Mouse (Mus musculus) cerebellum, postnatal 4 days (tissue): ENCODE data around the gene C2cd4b.
A peak's percentile ranks its signal among the peaks of the same experiment; 100 is the strongest.

Experiments used
- DNase-seq, 2 experiments: peaks; one replicate each; pipeline ENCODE4 v3.0.0; 2022; ENCODE audit warnings: low spot score in 2 of 2, mixed read lengths in 1 of 2

Gene C2cd4b

DNA sequence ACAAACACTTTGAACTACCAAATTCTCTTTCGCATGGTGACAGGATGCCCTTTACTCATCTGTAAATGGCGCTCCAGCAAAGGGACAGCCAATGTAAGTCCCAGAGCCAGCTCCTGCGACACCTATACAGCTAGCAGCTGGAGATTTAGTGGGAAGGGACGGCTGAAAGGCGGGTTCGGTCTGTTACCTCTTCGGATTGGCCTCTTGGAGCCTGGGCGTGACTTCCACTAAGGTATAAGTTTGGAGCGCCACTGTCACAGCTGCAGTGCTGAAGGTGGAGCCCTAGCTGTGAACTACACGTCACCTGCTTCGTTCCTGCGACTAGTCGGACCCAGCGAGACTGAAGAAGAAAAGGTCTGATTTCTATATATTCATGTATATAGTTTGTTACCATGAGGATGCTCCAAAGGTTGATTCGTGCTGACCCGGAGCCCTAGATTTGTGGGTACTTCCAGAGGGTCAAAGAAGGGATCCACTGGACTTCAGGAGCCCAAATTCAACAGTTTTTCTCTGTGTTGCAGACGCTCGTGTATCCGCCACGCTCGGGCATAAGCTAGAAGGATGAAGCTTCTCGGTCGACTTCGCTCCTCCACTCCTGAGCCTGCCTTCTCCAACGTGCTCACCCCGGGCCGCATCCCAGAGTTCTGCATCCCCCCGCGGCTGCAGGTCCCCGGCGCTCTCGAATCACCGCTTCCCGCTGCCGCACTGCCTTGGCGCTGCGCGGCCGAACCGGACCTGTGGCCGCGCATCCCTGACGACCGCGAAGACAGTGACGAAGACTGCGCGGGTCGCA, at the start of gene C2cd4b:
C2cd4b (plus strand) TSS at position 275 of the 793 bp plus-strand sequence.
- peak in 1 of 2 experiments; percentile 8 for DNase-seq

GRCm38 (mm10) chr9:67711051-67711877, 48.0 kb upstream of the C2cd4b start:
- peak; percentile 43 to 64 for DNase-seq

DNA sequence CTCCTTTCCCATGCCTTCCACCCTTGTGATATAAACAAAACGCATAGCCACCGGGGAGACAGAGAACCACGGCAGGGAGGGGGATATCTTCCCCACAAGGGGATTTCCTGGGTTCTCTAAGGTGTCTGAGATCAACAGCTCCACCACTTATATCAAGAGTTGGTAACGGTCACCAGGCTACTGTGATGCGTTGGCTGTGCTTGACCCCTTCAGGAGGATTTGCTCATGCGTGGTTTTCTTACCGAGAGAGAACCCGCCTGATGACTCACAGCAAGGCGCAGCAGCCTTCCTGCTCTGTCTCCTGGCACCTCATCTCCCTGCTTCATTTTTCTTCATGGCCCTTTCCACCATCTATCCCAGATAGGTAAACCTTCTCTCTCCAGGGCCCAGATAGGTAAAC, 47.1 kb upstream of the C2cd4b start:
- no peak for DNase-seq

GRCm38 (mm10) chr9:67717081-67717480, 42.2 kb upstream of the C2cd4b start:
- no peak for DNase-seq

DNA sequence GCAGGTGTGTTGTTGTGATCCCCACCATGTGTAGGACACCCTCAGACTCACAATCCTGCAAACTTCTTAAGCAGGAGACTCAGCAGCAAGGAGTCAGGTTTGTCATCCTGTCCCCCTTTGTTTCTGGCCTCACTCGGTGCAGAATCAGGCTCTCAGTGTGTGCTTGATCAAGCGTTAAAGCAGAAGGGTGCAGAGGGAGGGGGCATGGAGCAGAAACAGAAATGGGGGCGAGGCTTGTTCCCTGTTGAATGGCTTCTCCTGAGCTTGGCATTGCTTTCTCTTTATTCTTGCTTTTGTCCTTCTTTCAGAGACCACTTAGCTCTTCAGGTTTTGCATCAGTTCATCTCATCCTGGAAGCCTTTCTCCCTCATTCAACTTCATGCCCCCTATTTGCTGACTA, 40.6 kb upstream of the C2cd4b start:
- no peak for DNase-seq

DNA sequence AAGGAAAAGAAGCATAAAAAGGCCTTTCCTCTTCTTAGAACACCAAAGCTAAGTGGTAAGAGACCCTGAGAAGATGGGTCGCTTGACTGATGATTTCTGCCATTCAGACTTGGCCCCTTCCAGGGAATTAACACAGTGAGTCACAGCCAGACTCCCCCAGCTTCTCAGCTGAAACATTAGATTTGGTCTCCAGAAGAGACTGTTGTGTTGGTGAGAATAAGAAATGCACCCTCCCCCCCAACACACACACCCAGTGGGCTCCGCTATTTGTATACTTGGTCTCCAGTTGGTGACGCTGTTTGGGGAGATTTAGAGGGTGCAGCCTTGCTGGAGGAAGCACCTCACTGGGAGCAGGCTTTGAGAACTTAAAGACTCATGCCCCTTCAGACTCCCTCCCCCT, 39.1 kb upstream of the C2cd4b start:
- DNase-seq, result no peak

GRCm38 (mm10) chr9:67722378-67722777, 36.9 kb upstream of the C2cd4b start:
- DNase-seq, result no peak

GRCm38 (mm10) chr9:67725196-67725595, 34.0 kb upstream of the C2cd4b start:
- no peak for DNase-seq

GRCm38 (mm10) chr9:67733716-67734115, 25.5 kb upstream of the C2cd4b start:
- no peak for DNase-seq

GRCm38 (mm10) chr9:67735426-67735825, 23.8 kb upstream of the C2cd4b start:
- peak in 1 of 2 experiments; percentile 28 for DNase-seq

- no peak for DNase-seq
These were observed 18.0 kb upstream of the C2cd4b start for GRCm38 (mm10) chr9:67741256-67741655.

GRCm38 (mm10) chr9:67753411-67754182, 5.6 kb upstream of the C2cd4b start:
- DNase-seq, result no peak

- DNase-seq, result no peak
These were observed 4.5 kb upstream of the C2cd4b start for GRCm38 (mm10) chr9:67754713-67755112.

GRCm38 (mm10) chr9:67758686-67759085, 551 bp upstream of the C2cd4b start:
- DNase-seq, result peak; percentile 37 to 72

GRCm38 (mm10) chr9:67759956-67760764, 923 bp downstream of the C2cd4b start:
- DNase-seq, result peak; percentile 23 to 72

DNA sequence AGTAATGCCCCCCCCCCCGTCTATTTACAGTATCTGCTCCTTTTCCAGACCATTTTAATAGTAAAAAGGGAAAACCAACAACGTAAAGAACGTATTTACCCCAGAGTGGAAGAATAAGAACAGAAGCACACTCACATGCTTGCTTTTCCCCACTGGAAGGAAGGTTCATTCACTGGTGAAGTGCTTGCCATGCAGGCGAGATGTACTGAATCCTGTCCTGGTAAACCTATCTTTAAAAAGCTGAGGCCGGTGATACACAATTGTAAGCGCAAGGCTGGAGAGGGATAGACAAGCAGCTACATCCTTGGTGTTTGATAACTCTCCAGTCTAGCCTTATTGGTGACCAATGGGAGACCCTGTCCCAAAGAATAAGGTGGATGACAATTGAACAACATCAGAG, 1.8 kb downstream of the C2cd4b start:
- DNase-seq, result no peak

- DNase-seq, result no peak
These were observed 4.1 kb downstream of the C2cd4b start for GRCm38 (mm10) chr9:67763326-67763725.

- DNase-seq, result no peak
These were observed 7.2 kb downstream of the C2cd4b start for GRCm38 (mm10) chr9:67766405-67766804.

DNA sequence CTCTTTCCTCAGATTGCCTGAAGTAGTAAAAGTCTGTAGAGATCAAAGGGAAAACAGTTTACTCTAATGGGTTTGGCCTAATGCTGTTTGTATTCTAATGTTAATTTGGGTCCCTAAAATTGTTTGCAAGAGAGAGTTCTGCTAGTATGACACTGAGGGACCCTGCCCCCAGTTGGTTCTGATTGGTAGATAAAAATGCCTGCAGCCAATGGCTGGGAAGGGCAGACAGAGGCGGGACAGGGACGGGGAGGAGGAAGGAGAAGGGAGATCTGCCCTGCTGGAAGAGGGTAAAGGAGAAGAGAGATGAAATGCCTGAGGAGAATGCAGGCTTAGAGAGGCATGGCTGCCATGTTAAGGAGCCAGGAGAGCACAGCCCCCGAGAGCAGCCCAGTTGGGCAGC, 7.7 kb downstream of the C2cd4b start:
- no peak for DNase-seq

DNA sequence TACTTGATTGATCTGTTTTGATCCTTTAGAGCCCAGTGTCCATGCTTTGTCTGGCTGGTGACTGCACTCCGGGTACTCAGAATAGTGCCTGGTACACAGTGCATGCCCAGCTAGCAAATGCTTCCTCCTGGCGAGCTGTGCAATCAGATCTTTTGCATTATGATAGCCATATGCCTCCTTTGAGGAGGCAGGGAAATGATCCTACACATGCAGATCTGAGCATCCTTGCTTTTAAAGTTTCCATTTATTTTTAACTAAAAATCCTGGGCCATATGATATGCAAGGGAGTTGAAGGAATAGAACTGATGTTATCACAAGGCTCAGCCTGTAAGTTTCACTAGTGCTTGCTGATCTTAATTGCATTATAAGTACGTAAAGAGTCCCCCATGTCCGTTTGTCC, 9.6 kb downstream of the C2cd4b start:
- DNase-seq, result no peak

DNA sequence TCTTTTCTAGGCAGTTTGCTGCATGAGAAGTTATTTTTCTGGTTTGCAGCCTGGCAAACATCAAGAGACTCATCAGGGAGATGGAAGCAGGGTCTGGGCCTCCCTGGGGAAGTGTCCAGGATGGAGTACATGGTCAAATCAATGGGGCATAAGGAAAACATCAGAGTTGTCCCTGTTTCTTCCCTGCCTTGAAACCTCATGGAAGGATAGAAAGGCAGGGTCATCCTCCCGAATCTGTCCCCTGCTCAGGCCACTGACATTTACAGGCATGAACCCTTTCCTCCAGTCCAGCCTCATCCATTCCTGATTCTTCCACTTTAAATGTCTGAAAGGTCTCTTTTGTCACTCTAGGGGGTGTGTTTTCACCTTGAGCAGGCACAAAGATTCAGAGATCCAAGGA, 10.2 kb downstream of the C2cd4b start:
- DNase-seq, result no peak
